Mouse (Mus musculus): ENCODE results near the gene Ltbp2. TPM values are rescaled to one million over a fixed set of nuclear protein-coding genes. Genes with fewer than 3 reads are reported as not detected.

Ltbp2 gene
- polyA plus RNA-seq, 1 experiment from 2014 or later, result 1.7 TPM

- H3K9me3 ChIP-seq, result no peaks in the 10 kb centered on the region
- no peak overlapping the region for H3K27ac ChIP-seq
- H3K4me3 ChIP-seq, result no peak overlapping the region
- no peak for ATAC-seq (ENCODE audit: insufficient number of reproducible peaks, insufficient read depth, low FRiP score, low TSS enrichment, low read depth)
- WGBS, result 2% methylated on average over 3 of the region's 3 CpGs
- peaks cover 49% of the 10 kb centered on the region for H3K27me3 ChIP-seq
- H3K4me1 ChIP-seq, result peaks cover 28% of the 10 kb centered on the region
- H3K9ac ChIP-seq, result no peak overlapping the region
- no peaks in the 10 kb centered on the region for H3K36me3 ChIP-seq
- H3K4me2 ChIP-seq, result no peak overlapping the region
Measured at GRCm38 (mm10) chr12:84873434-84873833, 2.9 kb downstream of the Ltbp2 start.

GRCm38 (mm10) chr12:84872310-84872709 is 4.0 kb downstream of the Ltbp2 start:
- H3K36me3 ChIP-seq, result no peaks in the 10 kb centered on the region
- H3K4me2 ChIP-seq, result no peak overlapping the region
- no peak for ATAC-seq (ENCODE audit: insufficient number of reproducible peaks, insufficient read depth, low FRiP score, low TSS enrichment, low read depth)
- no peak overlapping the region for H3K9ac ChIP-seq
- no peak overlapping the region for H3K27ac ChIP-seq
- H3K27me3 ChIP-seq, result peaks cover 38% of the 10 kb centered on the region
- H3K4me3 ChIP-seq, result no peak overlapping the region
- 60% methylated on average over 2 of the region's 2 CpGs for WGBS
- H3K4me1 ChIP-seq, result peaks cover 28% of the 10 kb centered on the region
- no peaks in the 10 kb centered on the region for H3K9me3 ChIP-seq

- 44% methylated on average over 9 of the region's 9 CpGs for WGBS
- Histone ChIP-seq H3K9ac (no peak overlapping the region), H3K4me1 (peaks cover 22% of the 10 kb centered on the region), H3K36me3 (no peaks in the 10 kb centered on the region), H3K27ac (no peak overlapping the region), H3K9me3 (no peaks in the 10 kb centered on the region), H3K4me2 (no peak overlapping the region), H3K27me3 (no peaks in the 10 kb centered on the region), H3K4me3 (no peak overlapping the region)
- no peak for ATAC-seq (ENCODE audit: insufficient number of reproducible peaks, insufficient read depth, low FRiP score, low TSS enrichment, low read depth)
Measured at GRCm38 (mm10) chr12:84865431-84865830, 10.9 kb downstream of the Ltbp2 start.

GRCm38 (mm10) chr12:84864801-84865200 is 11.5 kb downstream of the Ltbp2 start:
- no peaks in the 10 kb centered on the region for H3K36me3 ChIP-seq
- H3K27me3 ChIP-seq, result no peaks in the 10 kb centered on the region
- H3K4me1 ChIP-seq, result peaks cover 19% of the 10 kb centered on the region
- H3K9ac ChIP-seq, result no peak overlapping the region
- no peak overlapping the region for H3K4me3 ChIP-seq
- H3K4me2 ChIP-seq, result no peak overlapping the region
- no peak for ATAC-seq (ENCODE audit: insufficient number of reproducible peaks, insufficient read depth, low FRiP score, low TSS enrichment, low read depth)
- H3K27ac ChIP-seq, result no peak overlapping the region
- 67% methylated on average over 7 of the region's 7 CpGs for WGBS
- H3K9me3 ChIP-seq, result no peaks in the 10 kb centered on the region

- ATAC-seq (ENCODE audit: insufficient number of reproducible peaks, insufficient read depth, low FRiP score, low TSS enrichment, low read depth), result no peak
- no peak overlapping the region for H3K27ac ChIP-seq
- H3K36me3 ChIP-seq, result no peaks in the 10 kb centered on the region
- no peak overlapping the region for H3K4me2 ChIP-seq
- no peaks in the 10 kb centered on the region for H3K27me3 ChIP-seq
- WGBS, result 82% methylated on average over 5 of the region's 5 CpGs
- no peak overlapping the region for H3K4me3 ChIP-seq
- H3K9ac ChIP-seq, result no peak overlapping the region
- no peaks in the 10 kb centered on the region for H3K9me3 ChIP-seq
- peaks cover 26% of the 10 kb centered on the region for H3K4me1 ChIP-seq
Measured at GRCm38 (mm10) chr12:84863196-84863595, 13.1 kb downstream of the Ltbp2 start.

GRCm38 (mm10) chr12:84862136-84862910 is 14.0 kb downstream of the Ltbp2 start:
- H3K36me3 ChIP-seq, result no peaks in the 10 kb centered on the region
- 83% methylated on average over 14 of the region's 14 CpGs for WGBS
- no peak for ATAC-seq (ENCODE audit: insufficient number of reproducible peaks, insufficient read depth, low FRiP score, low TSS enrichment, low read depth)
- H3K27ac ChIP-seq, result no peak overlapping the region
- no peak overlapping the region for H3K9ac ChIP-seq
- no peaks in the 10 kb centered on the region for H3K27me3 ChIP-seq
- H3K4me1 ChIP-seq, result peaks cover 28% of the 10 kb centered on the region
- H3K4me3 ChIP-seq, result no peak overlapping the region
- H3K9me3 ChIP-seq, result no peaks in the 10 kb centered on the region
- no peak overlapping the region for H3K4me2 ChIP-seq

GRCm38 (mm10) chr12:84858149-84859113 is 17.9 kb downstream of the Ltbp2 start:
- 24% methylated on average over 17 of the region's 17 CpGs for WGBS
- Histone ChIP-seq H3K9ac (no peak overlapping the region), H3K4me3 (no peak overlapping the region), H3K4me1 (peaks cover 9% of the 10 kb centered on the region), H3K27me3 (no peaks in the 10 kb centered on the region), H3K9me3 (no peaks in the 10 kb centered on the region), H3K27ac (no peak overlapping the region), H3K4me2 (peak overlapping the region; percentile 9; the same call in 1 of the 2 replicates), H3K36me3 (no peaks in the 10 kb centered on the region)
- no peak for ATAC-seq (ENCODE audit: insufficient number of reproducible peaks, insufficient read depth, low FRiP score, low TSS enrichment, low read depth)

GRCm38 (mm10) chr12:84857706-84858105 is 18.6 kb downstream of the Ltbp2 start:
- Histone ChIP-seq H3K9me3 (no peaks in the 10 kb centered on the region), H3K4me2 (no peak overlapping the region), H3K9ac (no peak overlapping the region), H3K36me3 (no peaks in the 10 kb centered on the region), H3K27me3 (no peaks in the 10 kb centered on the region), H3K27ac (no peak overlapping the region), H3K4me3 (no peak overlapping the region), H3K4me1 (peaks cover 9% of the 10 kb centered on the region)
- 65% methylated on average over 4 of the region's 4 CpGs for WGBS
- no peak for ATAC-seq (ENCODE audit: insufficient number of reproducible peaks, insufficient read depth, low FRiP score, low TSS enrichment, low read depth)

GRCm38 (mm10) chr12:84856532-84856931 is 19.8 kb downstream of the Ltbp2 start:
- WGBS, result 83% methylated on average over 8 of the region's 8 CpGs
- Histone ChIP-seq H3K9ac (no peak overlapping the region), H3K4me3 (no peak overlapping the region), H3K4me1 (peaks cover 14% of the 10 kb centered on the region), H3K27ac (no peak overlapping the region), H3K9me3 (no peaks in the 10 kb centered on the region), H3K36me3 (no peaks in the 10 kb centered on the region), H3K27me3 (no peaks in the 10 kb centered on the region), H3K4me2 (no peak overlapping the region)
- ATAC-seq (ENCODE audit: insufficient number of reproducible peaks, insufficient read depth, low FRiP score, low TSS enrichment, low read depth), result no peak

GRCm38 (mm10) chr12:84855084-84855625 is 21.2 kb downstream of the Ltbp2 start:
- 89% methylated on average over 4 of the region's 4 CpGs for WGBS
- H3K9ac ChIP-seq, result no peak overlapping the region
- no peaks in the 10 kb centered on the region for H3K36me3 ChIP-seq
- H3K27me3 ChIP-seq, result no peaks in the 10 kb centered on the region
- ATAC-seq (ENCODE audit: insufficient number of reproducible peaks, insufficient read depth, low FRiP score, low TSS enrichment, low read depth), result no peak
- H3K27ac ChIP-seq, result no peak overlapping the region
- no peak overlapping the region for H3K4me3 ChIP-seq
- H3K4me2 ChIP-seq, result no peak overlapping the region
- peaks cover 25% of the 10 kb centered on the region for H3K4me1 ChIP-seq
- H3K9me3 ChIP-seq, result no peaks in the 10 kb centered on the region

- WGBS, result 87% methylated on average over 4 of the region's 4 CpGs
- Histone ChIP-seq H3K4me1 (peaks cover 26% of the 10 kb centered on the region), H3K36me3 (no peaks in the 10 kb centered on the region), H3K27me3 (no peaks in the 10 kb centered on the region), H3K9me3 (no peaks in the 10 kb centered on the region), H3K4me3 (no peak overlapping the region), H3K27ac (no peak overlapping the region), H3K9ac (no peak overlapping the region), H3K4me2 (no peak overlapping the region)
- no peak for ATAC-seq (ENCODE audit: insufficient number of reproducible peaks, insufficient read depth, low FRiP score, low TSS enrichment, low read depth)
Measured at GRCm38 (mm10) chr12:84854392-84855033, 21.8 kb downstream of the Ltbp2 start.

Measured in embryonic facial prominence, embryonic 13.5 days (tissue).